Mouse (Mus musculus) urinary bladder, postnatal 25 days (tissue): ENCODE results near the gene Zbtb22.
"Not testable (repeated sequence)": the region's sequence is repeated elsewhere in the genome, so short reads cannot be mapped to it uniquely, and the experiment has no call there.

Source experiments
- DNase-seq: peaks from one replicate; pipeline ENCODE4 v3.0.0; 2022; ENCODE audit warnings: low spot score

Zbtb22 gene

DNA sequence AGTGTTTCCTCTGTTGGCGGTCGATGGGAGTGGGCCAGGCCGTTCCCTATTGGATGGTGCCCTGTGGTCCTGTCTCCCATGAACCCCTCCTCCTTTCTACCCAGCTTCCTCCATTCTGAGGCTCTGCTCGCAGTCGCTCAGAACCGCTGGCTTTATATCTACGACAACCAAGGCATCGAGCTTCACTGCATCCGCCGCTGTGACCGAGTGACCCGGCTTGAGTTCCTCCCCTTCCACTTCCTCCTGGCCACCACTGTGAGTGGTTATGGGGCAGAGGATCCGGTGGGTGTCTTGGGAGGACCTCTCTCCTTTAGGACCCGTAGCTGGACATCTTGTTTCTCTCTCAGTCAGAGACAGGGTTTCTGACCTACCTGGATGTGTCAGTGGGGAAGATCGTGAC is 27.8 kb downstream of the Zbtb22 start:
- no peak for DNase-seq

DNA sequence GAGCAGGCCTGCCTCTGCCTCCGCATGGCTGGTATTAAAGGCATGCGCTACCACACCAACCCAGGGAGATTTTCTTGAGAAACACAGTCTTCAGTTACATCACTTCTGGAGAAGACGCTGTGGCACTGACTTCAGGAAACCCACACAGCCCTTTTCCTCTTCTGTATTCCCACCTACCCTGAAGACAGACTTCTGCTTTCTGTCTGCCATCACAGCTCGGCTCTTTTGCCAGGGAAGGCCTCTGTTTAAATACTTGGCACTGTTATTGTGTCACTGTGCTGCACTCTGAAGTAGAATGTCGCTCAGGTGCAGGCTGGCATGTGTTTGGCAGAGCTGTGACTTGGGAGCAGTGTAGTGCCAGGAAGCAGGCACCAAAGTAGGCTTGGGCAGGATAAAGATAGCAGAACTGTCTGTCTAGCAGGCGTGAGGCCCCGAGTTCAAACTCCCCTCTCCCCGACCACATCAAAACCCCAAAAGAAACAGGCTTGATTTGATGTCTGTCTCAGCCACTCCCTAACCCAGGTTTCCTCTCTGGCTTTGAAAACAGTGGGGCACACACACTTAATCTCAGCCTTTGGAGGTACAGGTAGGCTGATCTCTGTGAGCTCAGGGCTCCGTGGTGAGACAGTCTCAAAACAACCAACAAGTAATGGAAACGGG is 31.9 kb downstream of the Zbtb22 start:
- DNase-seq, result no peak

DNA sequence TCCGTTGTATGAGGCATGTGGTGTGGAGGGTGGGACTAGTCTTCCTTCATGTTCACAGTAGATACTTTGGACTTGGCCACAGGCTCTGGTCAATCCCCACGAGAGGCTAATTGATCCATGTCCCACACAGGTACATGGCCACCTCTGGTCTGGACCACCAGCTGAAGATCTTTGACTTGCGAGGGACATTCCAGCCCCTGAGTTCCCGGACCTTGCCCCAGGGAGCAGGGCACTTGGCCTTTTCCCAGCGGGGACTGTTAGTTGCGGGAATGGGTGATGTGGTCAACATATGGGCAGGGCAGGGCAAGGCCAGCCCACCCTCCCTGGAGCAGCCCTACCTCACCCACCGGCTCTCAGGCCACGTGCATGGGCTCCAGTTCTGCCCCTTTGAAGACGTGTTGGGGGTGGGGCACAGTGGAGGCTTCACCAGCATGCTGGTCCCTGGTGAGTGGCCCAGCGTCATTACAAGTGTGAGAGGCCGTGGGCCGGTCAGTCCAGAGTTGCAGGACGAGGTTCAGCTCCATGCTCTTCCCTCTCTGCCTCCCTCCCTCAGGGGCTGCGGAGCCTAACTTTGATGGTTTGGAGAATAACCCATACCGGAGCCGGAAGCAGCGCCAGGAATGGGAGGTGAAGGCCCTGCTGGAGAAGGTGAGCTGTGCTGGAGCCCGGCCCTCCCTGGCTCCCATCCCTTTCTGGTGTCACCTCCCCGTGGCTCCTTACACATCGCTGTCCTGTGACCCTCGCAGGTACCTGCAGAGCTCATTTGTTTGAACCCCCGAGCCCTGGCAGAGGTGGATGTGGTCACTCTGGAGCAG is 32.6 kb downstream of the Zbtb22 start:
- DNase-seq, result no peak

DNA sequence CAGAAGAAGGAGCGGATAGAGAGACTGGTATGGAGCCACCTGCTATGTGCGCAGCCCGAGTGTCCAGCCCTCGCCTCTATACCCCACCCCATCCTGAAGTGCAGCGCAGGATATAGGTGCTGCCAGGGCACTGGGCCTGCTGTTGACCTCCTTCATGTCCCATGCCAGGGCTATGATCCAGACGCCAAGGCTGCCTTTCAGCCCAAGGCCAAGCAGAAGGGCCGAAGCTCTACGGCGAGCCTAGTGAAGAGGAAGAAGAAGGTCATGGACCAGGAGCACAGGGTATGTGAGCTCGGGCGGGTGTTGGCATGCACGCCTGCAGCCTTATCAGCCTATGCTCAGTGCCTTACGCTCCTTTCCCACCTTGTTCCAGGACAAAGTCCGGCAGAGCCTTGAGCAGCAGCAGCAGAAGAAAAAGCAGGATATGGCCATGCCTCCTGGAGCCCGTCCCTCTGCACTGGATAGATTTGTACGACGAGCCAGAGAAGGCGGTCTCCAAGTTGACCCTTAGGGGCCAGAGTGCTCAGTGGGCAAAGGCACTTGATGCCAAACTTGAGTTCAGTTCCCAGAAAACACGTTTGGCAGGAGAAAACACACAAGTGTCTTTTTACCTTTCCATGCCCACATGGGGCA is 33.3 kb downstream of the Zbtb22 start:
- DNase-seq, result no peak

DNA sequence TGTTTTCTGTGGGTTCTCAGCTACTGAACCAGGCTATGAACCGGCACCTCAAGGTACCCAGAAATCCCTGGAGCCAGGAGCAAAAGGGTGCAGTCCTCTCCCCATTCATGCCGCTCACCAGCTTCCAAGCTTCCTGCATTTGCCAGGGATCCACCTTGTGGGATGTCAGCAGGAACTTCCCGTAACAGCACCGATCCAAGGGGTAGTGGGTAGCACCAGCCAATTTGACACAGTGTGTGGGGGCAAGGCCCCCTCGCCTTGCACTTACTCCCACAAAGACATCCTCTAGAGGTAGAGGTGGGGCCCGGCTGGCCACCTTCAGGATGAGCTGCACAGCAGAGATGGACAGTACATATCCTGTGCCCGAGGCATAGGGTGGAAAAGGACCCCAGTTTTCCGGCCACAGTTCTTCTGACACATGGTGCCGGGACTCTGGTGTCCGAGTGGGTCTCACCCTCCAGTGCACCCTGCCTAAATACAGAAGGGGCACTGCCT is 34.5 kb downstream of the Zbtb22 start:
- no peak for DNase-seq

DNA sequence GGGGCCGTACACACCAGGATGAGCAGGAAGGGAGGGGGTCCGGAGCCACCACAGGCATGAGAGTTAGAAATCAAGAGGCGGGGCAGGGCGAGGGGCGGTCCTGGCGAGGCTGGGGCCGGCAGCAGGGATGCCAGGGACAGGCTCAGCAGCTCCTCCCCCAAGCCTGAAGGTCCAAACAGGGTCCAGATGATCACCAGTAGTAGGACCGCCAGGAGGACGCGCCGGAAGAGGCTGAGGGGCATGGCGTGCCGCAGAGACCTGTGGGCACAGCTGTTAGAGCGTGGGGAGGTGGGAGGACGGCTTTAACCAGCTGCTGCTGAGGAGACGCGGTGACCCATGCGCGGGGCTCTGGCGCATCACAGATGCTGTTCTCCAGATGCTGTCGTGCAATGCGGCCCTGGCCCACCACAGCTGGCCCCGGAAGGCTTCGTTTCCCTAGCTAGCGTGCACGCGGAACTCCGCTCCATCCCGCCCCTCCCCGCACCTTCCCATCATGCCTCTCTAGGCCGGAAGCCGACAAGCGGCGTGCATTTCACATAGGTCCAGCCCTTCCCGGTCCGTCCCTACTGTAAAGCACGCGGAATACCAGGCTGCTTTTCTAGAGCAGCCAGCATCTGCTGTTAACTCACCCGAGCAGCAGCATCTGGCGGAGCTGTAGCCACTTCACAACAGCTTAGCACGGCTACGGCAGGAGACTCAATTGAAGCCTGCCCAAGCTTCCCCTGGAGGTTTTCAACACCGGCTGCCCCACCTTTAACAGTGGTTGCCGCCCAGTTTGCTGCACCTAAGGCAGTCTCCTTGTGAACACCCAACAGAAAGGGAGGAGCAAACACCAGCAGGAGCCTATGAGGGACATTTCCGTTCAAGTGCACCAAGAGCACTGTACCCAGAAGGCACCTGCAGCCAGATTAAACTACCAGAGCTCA is 35.6 kb downstream of the Zbtb22 start, which contains the start of gene B3galt4:
Gene B3galt4 (minus strand): TSS at position 468 of the 926 bp plus-strand sequence.
- peak; percentile 66 for DNase-seq

DNA sequence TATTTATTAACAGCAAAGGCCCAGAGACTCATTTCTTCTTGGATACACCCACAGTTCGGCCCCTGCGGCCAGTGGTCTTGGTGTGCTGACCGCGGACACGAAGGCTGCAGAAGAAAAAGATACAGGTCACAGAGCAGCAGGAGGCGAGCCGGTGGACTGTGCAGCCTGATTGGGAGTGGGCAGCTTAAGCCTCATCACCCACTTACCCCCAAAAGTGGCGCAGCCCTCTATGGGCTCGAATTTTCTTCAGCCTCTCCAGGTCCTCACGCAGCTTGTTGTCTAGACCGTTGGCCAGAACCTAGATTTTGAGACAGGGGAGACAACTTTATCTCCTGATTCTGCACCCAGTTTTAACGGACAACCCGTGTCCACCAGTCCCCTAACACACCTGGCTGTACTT is 36.3 kb downstream of the Zbtb22 start:
- not testable (repeated sequence) for DNase-seq

DNA sequence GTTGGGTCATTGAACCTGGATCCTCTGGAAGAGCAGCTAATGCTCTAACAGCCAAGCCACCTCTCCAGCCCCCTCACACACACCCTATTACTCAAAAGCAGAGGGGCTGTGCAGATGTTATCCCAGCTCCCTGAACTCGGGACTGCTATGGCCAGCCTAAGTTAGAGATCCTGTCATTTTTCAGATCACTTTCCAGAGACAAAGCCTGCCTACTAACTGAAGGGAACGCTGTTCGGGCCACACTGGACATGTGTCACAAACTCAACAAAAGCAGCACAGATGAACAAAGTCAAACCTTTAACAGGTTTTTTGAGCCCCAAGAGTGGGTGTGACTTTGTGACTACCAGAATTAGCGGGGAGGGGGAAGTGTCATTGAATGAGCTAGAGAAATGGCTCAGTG is 37.2 kb downstream of the Zbtb22 start:
- no peak for DNase-seq

DNA sequence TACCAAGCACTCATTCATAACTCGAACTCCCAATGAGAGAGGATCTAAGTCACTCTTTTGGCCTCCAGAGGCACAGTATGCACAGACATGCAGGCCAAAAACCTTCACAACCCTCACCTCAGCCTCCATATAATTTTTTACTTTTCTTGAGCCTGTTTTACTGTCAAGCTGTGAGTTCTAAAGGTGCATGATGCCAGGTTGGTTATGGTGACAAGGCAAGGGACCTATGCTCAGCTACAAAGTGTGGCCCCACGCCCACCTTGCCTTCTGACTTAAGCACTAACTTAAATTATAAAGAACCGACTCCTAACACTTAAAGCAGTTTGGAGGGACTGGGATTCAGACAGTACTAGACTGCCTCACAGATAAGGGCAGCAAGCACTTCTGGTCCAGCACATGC is 37.6 kb downstream of the Zbtb22 start:
- no peak for DNase-seq

DNA sequence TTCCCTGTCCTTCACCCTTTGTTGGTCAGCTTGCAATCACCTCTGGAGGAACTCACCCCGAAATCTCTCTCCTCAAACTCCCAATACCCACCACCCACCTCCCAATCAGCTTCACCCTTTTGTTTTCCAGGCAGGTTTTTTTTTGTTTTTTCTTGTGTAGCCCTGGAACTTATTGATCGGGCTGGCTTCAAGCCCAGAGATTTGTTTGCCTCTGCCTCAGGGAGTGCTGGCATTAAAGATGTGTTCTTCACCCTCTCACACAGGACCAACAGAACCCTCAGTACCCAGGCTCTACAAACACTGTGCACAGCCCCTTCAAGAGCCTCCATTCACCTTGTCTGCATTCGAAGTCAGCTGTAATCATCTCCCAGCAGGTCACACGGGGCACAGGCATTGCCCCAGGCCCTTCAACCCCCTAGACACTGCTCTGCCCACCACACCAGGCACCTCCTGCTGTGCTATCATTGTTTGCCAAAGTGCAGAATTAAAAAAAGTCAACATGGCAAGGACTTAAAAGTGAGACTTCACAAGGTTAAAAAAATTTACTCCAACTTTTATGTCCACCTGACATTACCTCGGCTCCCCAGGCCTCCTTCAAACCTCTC is 38.4 kb downstream of the Zbtb22 start:
- no peak for DNase-seq

DNA sequence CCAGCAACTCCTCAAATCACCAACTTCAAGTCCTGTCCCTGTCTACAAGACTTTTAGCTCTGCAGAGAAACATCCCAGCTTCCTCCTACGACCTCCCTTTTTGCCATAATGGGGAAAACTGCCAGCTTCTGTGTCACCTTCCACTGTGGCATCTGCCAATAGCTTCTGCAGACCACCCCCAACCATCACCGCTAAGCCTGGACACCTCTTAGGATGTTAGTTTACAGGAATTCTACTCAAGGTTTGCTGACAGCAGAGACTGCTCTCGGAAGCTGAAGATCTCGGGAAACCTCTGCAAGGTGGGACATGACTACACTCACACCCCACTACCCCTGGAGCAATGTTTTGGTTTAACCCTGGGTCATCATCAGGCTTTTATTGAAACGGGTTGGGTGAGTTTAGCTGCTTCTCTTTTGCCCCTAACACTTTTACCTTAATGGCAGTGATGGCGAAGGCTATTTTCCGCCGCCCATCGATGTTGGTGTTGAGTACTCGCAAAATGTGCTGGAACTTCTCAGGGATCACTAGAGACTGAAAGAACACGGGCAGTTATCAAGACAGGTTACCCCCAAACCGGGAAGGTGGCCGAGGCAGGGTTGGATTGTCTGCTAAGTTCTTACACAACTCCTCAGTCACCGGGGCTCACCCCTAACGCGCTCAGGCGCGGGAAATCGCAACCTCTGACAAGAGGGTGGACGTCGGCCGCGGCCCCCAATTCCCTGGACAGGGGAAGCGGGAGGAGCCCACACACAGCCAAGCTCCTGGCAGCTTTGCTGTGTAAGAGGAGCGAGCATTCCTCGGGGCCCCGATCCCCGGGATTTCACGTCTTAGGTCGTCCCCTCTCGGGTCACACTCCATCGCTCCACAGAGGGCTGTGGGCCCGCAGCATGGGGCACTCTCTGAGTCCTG is 39.2 kb downstream of the Zbtb22 start:
- DNase-seq, result no peak

DNA sequence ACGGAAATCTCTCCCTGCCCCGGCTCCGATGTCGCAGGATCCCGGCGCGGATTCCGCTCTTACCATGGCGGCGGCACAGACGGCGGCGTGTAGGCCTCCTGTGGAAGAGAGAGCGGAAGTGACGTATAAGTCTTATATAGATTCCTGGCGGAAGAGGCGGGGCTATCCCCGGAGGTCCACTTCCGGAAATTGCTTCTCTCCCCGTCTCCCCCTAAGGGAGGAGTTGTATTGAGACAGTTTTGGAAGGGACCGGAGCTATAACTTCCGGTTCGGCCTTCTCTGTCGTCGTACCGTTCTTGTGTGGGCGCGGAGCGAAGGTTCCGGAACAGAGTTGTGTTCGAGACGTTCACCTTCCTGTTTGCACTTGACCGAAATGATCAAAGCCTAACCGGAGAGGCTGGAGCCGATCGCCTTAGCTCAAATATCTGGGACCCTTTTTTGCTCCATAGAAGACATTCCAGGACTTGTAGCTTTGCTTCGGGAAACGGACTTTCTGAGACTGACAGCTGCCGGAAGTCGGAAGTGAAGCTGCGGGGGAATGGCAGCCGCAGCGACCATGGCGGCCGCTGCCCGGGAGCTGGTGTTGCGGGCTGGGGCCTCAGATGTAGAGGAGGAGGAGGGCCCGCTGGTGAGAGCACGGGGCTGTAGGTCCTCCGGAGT is 40.0 kb downstream of the Zbtb22 start, which contains the start of the genes Vps52 and Rps18:
Gene Vps52 (plus strand): TSS at position 258 of the 660 bp plus-strand sequence.
Gene Rps18 (minus strand): TSS at position 447 of the 660 bp plus-strand sequence.
- DNase-seq, result peak; percentile 91

DNA sequence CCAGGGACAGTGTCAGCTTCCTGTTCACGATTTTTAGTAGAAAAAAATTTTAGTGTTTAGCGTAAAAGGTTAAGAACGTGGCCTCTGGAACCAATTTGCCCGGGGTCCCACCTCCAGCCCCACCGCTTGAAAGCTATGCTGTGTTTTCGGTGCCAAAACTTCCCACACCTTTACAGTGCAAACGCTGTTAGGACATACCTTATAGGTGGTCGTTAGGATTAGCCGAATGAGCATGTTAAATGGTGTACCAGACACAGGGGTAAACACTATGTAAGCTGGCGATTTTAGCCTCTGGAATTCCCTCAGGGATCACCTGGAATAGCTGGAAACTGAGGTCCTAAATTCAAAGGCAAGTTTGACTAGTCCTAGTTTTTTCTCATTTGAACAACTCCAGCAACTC is 40.6 kb downstream of the Zbtb22 start:
- DNase-seq, result no peak

DNA sequence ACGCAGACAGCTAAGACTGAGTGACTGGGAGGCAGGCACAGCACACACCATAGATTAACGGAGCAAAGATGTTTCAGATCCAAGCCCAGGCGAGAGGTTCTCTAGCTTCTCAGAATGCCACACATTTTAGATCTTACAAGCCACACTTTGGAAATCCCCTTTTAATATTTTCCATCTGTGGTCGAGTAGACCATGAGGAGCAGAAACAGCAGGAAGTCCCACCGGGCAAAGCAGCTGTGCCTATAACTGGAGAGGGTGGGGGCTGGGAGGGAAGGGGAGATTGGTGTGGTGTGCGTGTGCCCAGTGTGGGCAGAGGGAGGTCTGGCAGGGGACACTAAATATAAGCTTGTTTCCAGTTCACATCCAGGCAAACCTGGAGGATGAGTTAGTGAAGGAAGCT is 41.8 kb downstream of the Zbtb22 start:
- DNase-seq, result no peak

DNA sequence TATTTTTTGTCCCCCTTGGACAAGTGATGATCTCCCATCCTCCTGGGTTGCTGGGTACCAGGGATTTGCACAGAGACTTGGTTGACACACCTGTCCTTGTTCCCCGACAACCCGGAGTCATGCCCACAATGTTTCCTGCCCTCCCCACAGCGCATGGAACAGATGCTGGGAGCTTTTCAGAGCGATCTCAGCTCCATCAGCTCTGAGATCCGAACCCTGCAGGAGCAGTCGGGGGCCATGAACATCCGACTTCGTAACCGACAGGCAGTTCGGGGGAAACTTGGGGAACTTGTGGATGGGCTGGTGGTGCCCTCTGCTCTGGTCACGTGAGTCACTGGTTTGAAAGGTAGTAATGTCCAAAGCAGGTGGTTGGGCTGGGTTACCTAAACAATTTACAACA is 42.7 kb downstream of the Zbtb22 start:
- no peak for DNase-seq

DNA sequence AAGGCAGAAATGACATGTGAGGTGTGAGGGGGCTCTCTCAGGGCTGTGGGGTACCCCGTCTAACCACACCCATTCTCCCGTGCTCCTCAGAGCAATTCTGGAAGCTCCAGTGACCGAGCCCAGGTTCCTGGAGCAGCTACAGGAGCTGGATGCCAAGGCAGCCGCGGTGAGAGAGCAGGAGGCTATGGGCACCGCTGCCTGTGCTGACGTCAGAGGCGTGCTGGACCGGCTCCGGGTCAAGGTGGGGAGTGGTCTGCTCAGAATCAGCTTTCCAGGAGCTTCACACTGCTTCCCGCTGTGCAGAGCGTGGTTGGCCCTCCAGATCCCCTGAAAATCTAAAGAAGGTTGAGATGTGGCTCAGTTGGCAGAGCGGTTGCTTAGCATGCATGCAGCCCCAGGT is 43.4 kb downstream of the Zbtb22 start:
- DNase-seq, result no peak

DNA sequence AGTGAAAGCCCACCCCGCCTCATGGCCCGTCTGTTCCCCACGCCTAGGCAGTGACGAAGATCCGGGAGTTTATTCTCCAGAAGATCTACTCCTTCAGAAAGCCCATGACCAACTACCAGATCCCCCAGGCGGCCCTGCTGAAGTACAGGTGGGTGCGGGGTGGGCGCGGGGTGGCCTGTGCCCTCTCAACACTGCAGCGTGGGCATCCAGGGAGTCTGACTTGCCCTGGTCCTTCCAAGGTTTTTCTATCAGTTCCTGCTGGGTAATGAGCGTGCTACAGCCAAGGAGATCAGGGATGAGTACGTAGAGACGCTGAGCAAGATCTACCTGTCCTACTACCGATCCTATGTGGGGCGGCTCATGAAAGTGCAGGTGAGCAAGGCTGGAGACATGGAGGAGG is 44.2 kb downstream of the Zbtb22 start:
- no peak for DNase-seq

DNA sequence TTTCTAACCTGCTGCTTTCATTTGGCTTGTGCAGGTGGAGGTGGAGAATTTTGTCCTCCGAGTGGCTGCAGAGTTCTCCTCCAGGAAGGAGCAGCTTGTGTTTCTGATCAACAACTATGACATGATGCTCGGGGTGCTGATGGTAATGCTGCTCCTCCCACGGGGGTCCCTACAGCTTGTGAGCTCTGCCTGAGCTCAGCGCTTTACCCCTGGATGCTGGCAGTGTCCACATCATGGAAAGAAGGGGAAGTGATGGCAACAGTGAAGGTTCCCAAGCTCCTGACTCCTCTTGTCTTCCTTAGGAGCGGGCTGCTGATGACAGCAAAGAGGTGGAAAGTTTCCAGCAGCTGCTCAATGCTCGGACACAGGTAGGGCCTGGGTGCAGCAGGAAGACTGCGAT is 47.2 kb downstream of the Zbtb22 start:
- DNase-seq, result no peak

DNA sequence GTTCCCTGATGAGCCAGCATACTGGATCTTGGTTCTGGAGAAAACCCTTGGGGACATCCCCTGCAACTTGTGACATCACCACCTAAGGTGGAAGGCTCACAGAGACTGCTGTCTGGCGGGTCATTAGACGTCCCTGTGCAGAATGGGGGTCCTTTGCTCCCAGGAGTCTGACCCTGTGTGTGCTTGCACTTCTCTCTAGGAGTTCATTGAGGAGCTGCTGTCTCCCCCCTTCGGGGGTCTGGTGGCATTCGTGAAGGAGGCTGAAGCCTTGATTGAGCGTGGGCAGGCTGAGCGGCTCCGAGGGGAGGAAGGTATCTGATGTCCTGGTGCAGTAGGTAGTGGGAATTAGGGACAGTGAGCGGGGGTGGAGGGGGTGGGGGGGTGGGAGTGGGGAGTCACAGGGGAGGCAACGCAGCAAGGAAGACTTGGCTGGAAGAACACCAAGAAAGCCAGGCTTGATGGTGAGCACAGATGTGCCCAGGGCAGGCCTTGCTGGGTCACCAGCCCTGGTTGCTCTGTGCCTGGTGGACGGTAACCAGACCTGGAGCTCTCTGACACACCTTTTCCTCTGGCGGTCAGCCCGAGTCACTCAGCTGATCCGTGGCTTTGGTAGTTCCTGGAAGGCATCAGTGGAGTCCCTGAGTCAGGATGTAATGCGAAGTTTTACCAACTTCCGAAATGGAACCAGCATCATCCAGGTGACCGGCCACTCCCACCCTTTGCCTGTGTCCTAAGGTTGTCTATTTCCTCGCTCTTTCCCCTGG is 49.6 kb downstream of the Zbtb22 start:
- DNase-seq, result no peak
